ENCODE assay signal across 21 mouse cellular contexts in the genomic region with DNA sequence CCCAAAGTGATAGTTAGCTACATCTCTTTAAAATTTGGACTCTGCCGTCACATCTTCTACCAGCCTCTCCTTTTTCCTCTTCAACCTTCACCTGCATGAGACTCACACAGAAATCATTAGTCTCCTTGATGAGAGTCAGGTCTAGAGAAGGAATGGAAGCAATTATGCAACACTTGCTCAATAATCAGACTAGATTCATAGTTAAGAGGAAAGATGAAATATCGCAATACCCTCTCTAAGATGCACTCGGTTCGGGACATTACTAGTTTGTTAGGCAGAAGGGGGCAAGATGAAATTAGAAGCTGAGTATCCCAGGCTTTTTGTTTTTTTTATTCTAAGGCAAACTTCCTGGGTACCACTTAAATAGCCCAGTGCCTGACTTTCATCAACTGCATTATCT.
"Had no signal": no experiment of that assay in that cellular context is flagged by ENCODE, and none has a peak within 500 bp of the region (broad histone marks: within the 10 kb centered on the region; RNA-seq: fewer than 3 reads in every experiment).

No protein-coding gene starts in this region.

- DNase-seq: heart, postnatal 10 days; heart, postnatal 14 days; heart, postnatal 36 days; kidney, adult 11 months; kidney, adult 18-20 months; kidney, adult 2 months; kidney, adult 8-10 months; kidney, adult 9 months; kidney, postnatal 10 days; kidney, postnatal 14 days; kidney, postnatal 25 days; kidney, postnatal 36 days; kidney, postnatal 4 days; layer of hippocampus, adult 9-11 months; layer of hippocampus, postnatal 36 days had no signal

- ATAC-seq: hindbrain, embryonic 16.5 days; hindbrain, postnatal 0 days; inflammation-experienced regulatory T-cells, adult 6 months; intestine, embryonic 15.5 days; intestine, embryonic 16.5 days; intestine, postnatal 0 days had no signal
